Mouse (Mus musculus) stomach, postnatal 0 days (tissue): ENCODE measurements around the gene Eml2. TPM values are rescaled to one million over a fixed set of nuclear protein-coding genes. Genes with fewer than 3 reads are reported as not detected.

ENCODE experiments used
- ATAC-seq: fragments of 200-750 bp; cut with Nextera tagmentation; 2 replicates; pipeline ENCODE4 v1.8.0; 2017; ENCODE audit not compliant: low FRiP score, low TSS enrichment
- DNase-seq: peaks from one replicate; pipeline ENCODE4 v3.0.0-alpha.2; 2016; ENCODE audit warnings: low spot score
- H3K27ac ChIP-seq: fragments of 300-500 bp; sonication (generic); replicated peaks from 2 replicates; pipeline ENCODE4 v1.5.1; 2014; ENCODE audit warnings: mild to moderate bottlenecking, control low read depth
- H3K27me3 ChIP-seq: fragments of 300-500 bp; sonication (generic); 2 replicates; pipeline ENCODE4 v1.6.1; 2014; ENCODE audit warnings: low read length; ENCODE audit not compliant: control insufficient read depth, insufficient read depth
- H3K36me3 ChIP-seq: fragments of 300-500 bp; sonication (generic); 2 replicates; pipeline ENCODE4 v1.6.1; 2014; ENCODE audit warnings: low read length, mixed read lengths; ENCODE audit not compliant: control insufficient read depth, insufficient read depth
- H3K4me1 ChIP-seq: fragments of 300-500 bp; sonication (generic); replicated peaks from 2 replicates; pipeline ENCODE4 v1.6.1; 2014; ENCODE audit warnings: antibody characterized with exemption; ENCODE audit not compliant: control insufficient read depth, insufficient read depth
- H3K4me2 ChIP-seq: fragments of 300-500 bp; sonication (generic); replicated peaks from 2 replicates; pipeline ENCODE4 v1.6.1; 2014; ENCODE audit warnings: low read depth, mild to moderate bottlenecking, control low read depth, moderate library complexity
- H3K4me3 ChIP-seq: fragments of 300-500 bp; sonication (generic); 2 replicates; pipeline ENCODE4 v1.5.1; 2014; ENCODE audit warnings: low read depth, low read length, control low read depth
- H3K9ac ChIP-seq: fragments of 300-500 bp; sonication (generic); 2 replicates; pipeline ENCODE4 v1.6.1; 2014; ENCODE audit warnings: mild to moderate bottlenecking, low read length, control low read depth, mixed read lengths
- H3K9me3 ChIP-seq: fragments of 300-500 bp; sonication (generic); 2 replicates; pipeline ENCODE4 v1.6.1; 2016; ENCODE audit warnings: low read length; ENCODE audit not compliant: control insufficient read depth
- CTCF ChIP-seq: IDR thresholded peaks from 2 replicates; pipeline ENCODE4 v1.5.1; 2016; ENCODE audit warnings: antibody characterized with exemption, low read depth, mild to moderate bottlenecking, moderate library complexity
- EP300 ChIP-seq: optimal IDR thresholded peaks from 2 replicates; pipeline ENCODE3; 2016; ENCODE audit warnings: antibody characterized with exemption
- WGBS: fragments of 180-500 bp; shearing (Covaris S2); extraction: QIAGEN DNeasy Blood & Tissue Kit; methylation state at CpG from one replicate; pipeline ENCODE4 v1.1.7; 2014; 5-methylcytosine and 5-hydroxymethylcytosine counted together
- polyA plus RNA-seq: library from polyadenylated mRNA; unstranded; fragments of >200 nt; fragmentation: Nextera tagmentation; extraction: Ambion mirVana; gene quantifications from 2 replicates; pipeline ENCODE4 v1.2.1, GENCODE M21; 2015

Gene Eml2
- polyA plus RNA-seq, 1 experiment from 2014 or later: 8.8 TPM

GRCm38 (mm10) chr7:19194676-19195075, 18.5 kb downstream of the Eml2 start:
- no peak overlapping the region for H3K27ac ChIP-seq
- no peaks in the 10 kb centered on the region for H3K27me3 ChIP-seq
- no peaks in the 10 kb centered on the region for H3K9me3 ChIP-seq
- no peak overlapping the region for H3K4me2 ChIP-seq
- TF ChIP-seq EP300 (no peak), CTCF (peak; percentile 48)
- ATAC-seq (no peak), DNase-seq (no peak)
- no peak overlapping the region for H3K4me3 ChIP-seq
- WGBS: 97% methylated on average over 4 of the region's 4 CpGs
- no peak overlapping the region for H3K9ac ChIP-seq
- no peaks in the 10 kb centered on the region for H3K4me1 ChIP-seq
- H3K36me3 ChIP-seq: peaks cover 12% of the 10 kb centered on the region; the same call in 1 of the 2 replicates

- peaks cover 6% of the 10 kb centered on the region; the same call in 1 of the 2 replicates for H3K36me3 ChIP-seq
- no peak for DNase-seq
Measured at GRCm38 (mm10) chr7:19196676-19197075, 20.5 kb downstream of the Eml2 start.

GRCm38 (mm10) chr7:19197985-19198384, 21.8 kb downstream of the Eml2 start:
- WGBS: 35% methylated on average over 2 of the region's 2 CpGs
- Histone ChIP-seq H3K4me2 (no peak overlapping the region), H3K27ac (no peak overlapping the region), H3K36me3 (peaks cover 6% of the 10 kb centered on the region; the same call in 1 of the 2 replicates), H3K4me1 (no peaks in the 10 kb centered on the region), H3K27me3 (no peaks in the 10 kb centered on the region), H3K4me3 (no peak overlapping the region), H3K9ac (no peak overlapping the region), H3K9me3 (no peaks in the 10 kb centered on the region)
- peak; percentile 59 for DNase-seq
- no peak for ATAC-seq
- TF ChIP-seq CTCF (peak; percentile 70), EP300 (no peak)

More at GRCm38 (mm10) chr7:19196676-19197075, 20.5 kb downstream of the Eml2 start:
- H3K27ac ChIP-seq: no peak overlapping the region
- no peaks in the 10 kb centered on the region for H3K4me1 ChIP-seq
- no peak overlapping the region for H3K4me3 ChIP-seq
- no peak overlapping the region for H3K4me2 ChIP-seq
- no peak for TF ChIP-seq EP300
- peak; percentile 74 for TF ChIP-seq CTCF
- H3K9me3 ChIP-seq: no peaks in the 10 kb centered on the region
- no peaks in the 10 kb centered on the region for H3K27me3 ChIP-seq
- H3K9ac ChIP-seq: no peak overlapping the region
- WGBS: 57% methylated on average over 6 of the region's 6 CpGs
- ATAC-seq: no peak

GRCm38 (mm10) chr7:19201660-19202059, 25.4 kb downstream of the Eml2 start:
- Histone ChIP-seq H3K4me2 (no peak overlapping the region), H3K27ac (no peak overlapping the region), H3K9me3 (no peaks in the 10 kb centered on the region), H3K4me3 (no peak overlapping the region), H3K4me1 (no peaks in the 10 kb centered on the region), H3K9ac (no peak overlapping the region), H3K36me3 (no peaks in the 10 kb centered on the region), H3K27me3 (no peaks in the 10 kb centered on the region)
- peak; percentile 53; the same call in 1 of the 2 replicates for ATAC-seq
- no peak for DNase-seq
- 58% methylated on average over 9 of the region's 15 CpGs for WGBS
- TF ChIP-seq EP300 (no peak), CTCF (no peak)

- Histone ChIP-seq H3K9me3 (no peaks in the 10 kb centered on the region), H3K36me3 (no peaks in the 10 kb centered on the region), H3K27me3 (no peaks in the 10 kb centered on the region), H3K4me2 (no peak overlapping the region), H3K4me1 (no peaks in the 10 kb centered on the region), H3K9ac (no peak overlapping the region), H3K27ac (no peak overlapping the region), H3K4me3 (no peak overlapping the region)
- 58% methylated on average over 15 of the region's 15 CpGs for WGBS
- peak; percentile 72 for DNase-seq
- TF ChIP-seq EP300 (no peak), CTCF (no peak)
- ATAC-seq: peak; percentile 55
Measured at GRCm38 (mm10) chr7:19202065-19202850, 26.0 kb downstream of the Eml2 start.

GRCm38 (mm10) chr7:19208201-19208910, 32.1 kb downstream of the Eml2 start:
- Histone ChIP-seq H3K9me3 (no peaks in the 10 kb centered on the region), H3K36me3 (no peaks in the 10 kb centered on the region), H3K4me2 (no peak overlapping the region), H3K27me3 (no peaks in the 10 kb centered on the region), H3K9ac (no peak overlapping the region), H3K27ac (no peak overlapping the region), H3K4me3 (no peak overlapping the region), H3K4me1 (no peaks in the 10 kb centered on the region)
- no peak for DNase-seq
- ATAC-seq: no peak
- no peak for TF ChIP-seq EP300
- TF ChIP-seq CTCF: no peak
- WGBS: 78% methylated on average over 13 of the region's 13 CpGs
